Mouse (Mus musculus): ENCODE measurements around the gene 4933424G06Rik. TPM values are rescaled to one million over a fixed set of nuclear protein-coding genes. Genes with fewer than 3 reads are reported as not detected.

4933424G06Rik gene
- polyA plus RNA-seq, 1 experiment from 2014 or later: not detected

DNA sequence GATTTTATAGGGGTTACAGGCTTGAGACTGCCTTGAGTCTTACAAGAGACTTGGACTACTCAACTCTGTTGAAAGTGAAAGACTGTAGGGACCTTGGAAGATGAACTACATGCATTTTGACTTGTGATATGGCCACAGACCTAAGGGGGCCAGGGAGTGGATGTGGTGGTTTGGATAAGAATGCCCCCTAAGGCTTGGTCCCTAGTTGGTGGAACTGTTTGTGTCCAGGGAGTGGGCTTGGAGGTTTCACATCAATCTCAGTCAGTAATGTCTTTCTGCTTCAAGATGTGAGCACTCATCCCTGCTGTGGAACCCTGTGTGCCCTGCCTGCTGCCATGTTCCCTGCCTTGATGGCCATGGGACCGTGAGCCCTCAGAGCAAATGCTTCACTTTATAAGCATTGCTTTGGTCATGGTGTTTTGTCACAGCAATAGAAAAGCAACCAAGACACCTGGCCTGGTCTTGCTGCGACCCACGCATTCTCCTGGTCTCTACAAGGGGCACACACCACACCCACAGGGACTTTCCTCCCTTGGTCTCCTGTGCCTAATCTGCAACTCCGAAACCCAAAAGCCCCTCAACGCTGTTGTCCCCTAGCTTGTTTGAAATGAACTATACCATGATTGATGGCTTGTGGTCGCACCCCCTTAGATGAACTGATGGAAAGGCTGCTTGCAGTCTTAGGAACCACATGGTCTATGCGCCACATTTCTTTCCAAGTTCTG lies 96.4 kb downstream of the 4933424G06Rik start:
- DNase-seq (no peak), ATAC-seq (ENCODE audit: insufficient read depth) (no peak)
- Histone ChIP-seq H3K27me3 (ENCODE audit: insufficient read depth, low read length) (no peaks in the 10 kb centered on the region), H3K4me1 (ENCODE audit: insufficient read depth) (no peaks in the 10 kb centered on the region), H3K9ac (no peak overlapping the region), H3K4me3 (ENCODE audit: low read depth, low read length) (no peak overlapping the region), H3K27ac (ENCODE audit: low read depth) (no peak overlapping the region), H3K9me3 (ENCODE audit: low read depth, low read length) (no peaks in the 10 kb centered on the region), H3K4me2 (no peak overlapping the region), H3K36me3 (ENCODE audit: insufficient read depth) (peaks cover 85% of the 10 kb centered on the region)
- TF ChIP-seq CTCF (IDR thresholded peaks at IDR 0.05; ENCODE audit: low read depth): no peak
- 96% methylated on average over 7 of the region's 7 CpGs for WGBS

DNA sequence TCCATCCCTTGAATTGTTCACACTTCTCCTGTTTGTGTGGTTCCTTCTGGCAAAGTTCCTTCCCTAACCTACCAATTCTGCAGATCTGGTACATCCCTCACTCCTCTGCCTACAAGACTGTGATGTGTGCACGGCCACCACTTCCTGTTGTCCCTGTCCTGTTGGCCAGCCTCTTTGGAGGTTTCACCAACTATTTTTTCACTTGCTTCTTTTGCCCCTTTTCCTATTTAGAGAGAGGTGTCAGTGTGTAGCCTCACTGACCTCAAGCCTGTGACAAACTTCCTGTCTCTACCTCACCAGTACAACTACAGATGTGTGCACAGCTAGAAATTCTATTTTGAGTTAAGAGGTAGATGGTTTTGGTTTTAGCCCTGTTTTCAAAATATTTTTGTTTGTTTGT lies 97.1 kb downstream of the 4933424G06Rik start:
- peaks cover 85% of the 10 kb centered on the region for H3K36me3 ChIP-seq (ENCODE audit: insufficient read depth)
- DNase-seq: no peak

More for the DNA sequence above, 97.1 kb downstream of the 4933424G06Rik start:
- Histone ChIP-seq H3K9ac (no peak overlapping the region), H3K4me2 (no peak overlapping the region), H3K27me3 (ENCODE audit: insufficient read depth, low read length) (no peaks in the 10 kb centered on the region), H3K4me1 (ENCODE audit: insufficient read depth) (no peaks in the 10 kb centered on the region), H3K4me3 (ENCODE audit: low read depth, low read length) (no peak overlapping the region), H3K9me3 (ENCODE audit: low read depth, low read length) (no peaks in the 10 kb centered on the region), H3K27ac (ENCODE audit: low read depth) (no peak overlapping the region)
- TF ChIP-seq CTCF (IDR thresholded peaks at IDR 0.05; ENCODE audit: low read depth): no peak
- WGBS: 74% methylated on average over 1 of the region's 1 CpGs
- no peak for ATAC-seq (ENCODE audit: insufficient read depth)

Small RNA genes lying within 50 kb of the gene (microRNA-seq; reads per million reads assigned to microRNA genes)
- gene Gm24133 (ENCODE audit: borderline number of aligned reads): not detected

Other genes with a start within 250 kb of the 4933424G06Rik start
- gene Cnnm4, start 238.5 kb upstream of the 4933424G06Rik start, polyA plus RNA-seq (2014; fragmentation: Nextera tagmentation; extraction: Ambion mirVana): 10.9 and 11.0 TPM in 2 replicates
- gene Cnnm3, start 198.3 kb upstream of the 4933424G06Rik start, polyA plus RNA-seq (2014; fragmentation: Nextera tagmentation; extraction: Ambion mirVana): 5.4 and 5.9 TPM in 2 replicates
- 11.6 and 11.7 TPM in 2 replicates for gene Ankrd23, start 173.3 kb upstream of the 4933424G06Rik start, polyA plus RNA-seq (2014; fragmentation: Nextera tagmentation; extraction: Ambion mirVana)
- not detected in 2 replicates for gene Gm42417, start 170.7 kb upstream of the 4933424G06Rik start, polyA plus RNA-seq (2014; fragmentation: Nextera tagmentation; extraction: Ambion mirVana)
- 18.9 and 19.9 TPM in 2 replicates for gene Ankrd39, start 162.7 kb upstream of the 4933424G06Rik start, polyA plus RNA-seq (2014; fragmentation: Nextera tagmentation; extraction: Ambion mirVana)
- gene Sema4c, start 151.8 kb upstream of the 4933424G06Rik start, polyA plus RNA-seq (2014; fragmentation: Nextera tagmentation; extraction: Ambion mirVana): 2.2 and 2.7 TPM in 2 replicates
- gene Fam178b, start 27.0 kb upstream of the 4933424G06Rik start, polyA plus RNA-seq (2014; fragmentation: Nextera tagmentation; extraction: Ambion mirVana): 1.9 and 3.6 TPM in 2 replicates
- gene Cox5b, start 18.7 kb upstream of the 4933424G06Rik start, polyA plus RNA-seq (2014; fragmentation: Nextera tagmentation; extraction: Ambion mirVana): 518 and 549 TPM in 2 replicates
- gene Actr1b, start 4.3 kb downstream of the 4933424G06Rik start, polyA plus RNA-seq (2014; fragmentation: Nextera tagmentation; extraction: Ambion mirVana): 93.6 and 98.7 TPM in 2 replicates
- 0.43 and 0.45 TPM in 2 replicates for gene Zap70, start 51.6 kb downstream of the 4933424G06Rik start, polyA plus RNA-seq (2014; fragmentation: Nextera tagmentation; extraction: Ambion mirVana)
- gene Tmem131, start 233.5 kb downstream of the 4933424G06Rik start, polyA plus RNA-seq (2014; fragmentation: Nextera tagmentation; extraction: Ambion mirVana): 18.4 TPM in 2 replicates

Measured in lung, embryonic 14.5 days (tissue).